Mouse (Mus musculus): ENCODE measurements around the gene Ing3. TPM values are rescaled to one million over a fixed set of nuclear protein-coding genes. Genes with fewer than 3 reads are reported as not detected.

The Ing3 gene
- polyA plus RNA-seq, 1 experiment: 8.7 TPM

GRCm38 (mm10) chr6:21991151-21991550, 41.8 kb downstream of the Ing3 start:
- DNase-seq (ENCODE audit: low read depth): no peak

- no peak for DNase-seq (ENCODE audit: low read depth)
Observed at GRCm38 (mm10) chr6:21993070-21993469, 43.7 kb downstream of the Ing3 start.

- DNase-seq (ENCODE audit: low read depth): no peak
Observed at GRCm38 (mm10) chr6:21998131-21998530, 48.8 kb downstream of the Ing3 start.

GRCm38 (mm10) chr6:21999025-21999424, 49.7 kb downstream of the Ing3 start:
- no peak for DNase-seq (ENCODE audit: low read depth)

- DNase-seq (ENCODE audit: low read depth): no peak
Observed at GRCm38 (mm10) chr6:22000086-22000485, 50.7 kb downstream of the Ing3 start.

- DNase-seq (ENCODE audit: low read depth): no peak
Observed at GRCm38 (mm10) chr6:22000881-22001280, 51.5 kb downstream of the Ing3 start.

GRCm38 (mm10) chr6:22001284-22001916, 52.0 kb downstream of the Ing3 start:
- no peak for DNase-seq (ENCODE audit: low read depth)

GRCm38 (mm10) chr6:22002521-22003199, 53.3 kb downstream of the Ing3 start:
- DNase-seq (ENCODE audit: low read depth): no peak

GRCm38 (mm10) chr6:22003200-22003587, 53.8 kb downstream of the Ing3 start:
- no peak for DNase-seq (ENCODE audit: low read depth)

GRCm38 (mm10) chr6:22003959-22004543, 54.7 kb downstream of the Ing3 start:
- DNase-seq (ENCODE audit: low read depth): no peak

- DNase-seq (ENCODE audit: low read depth): no peak
Observed at GRCm38 (mm10) chr6:22008346-22008745, 59.0 kb downstream of the Ing3 start.

GRCm38 (mm10) chr6:22010258-22010657, 60.9 kb downstream of the Ing3 start:
- no peak for DNase-seq (ENCODE audit: low read depth)

- no peak for DNase-seq (ENCODE audit: low read depth)
Observed at GRCm38 (mm10) chr6:22010761-22011281, 61.5 kb downstream of the Ing3 start.

GRCm38 (mm10) chr6:22011546-22011945, 62.2 kb downstream of the Ing3 start:
- no peak for DNase-seq (ENCODE audit: low read depth)

GRCm38 (mm10) chr6:22012099-22012498, 62.7 kb downstream of the Ing3 start:
- no peak for DNase-seq (ENCODE audit: low read depth)

- no peak for DNase-seq (ENCODE audit: low read depth)
Observed at GRCm38 (mm10) chr6:22012501-22012900, 63.1 kb downstream of the Ing3 start.

- no peak for DNase-seq (ENCODE audit: low read depth)
Observed at GRCm38 (mm10) chr6:22013394-22013793, 64.0 kb downstream of the Ing3 start.

GRCm38 (mm10) chr6:22014291-22014911, 65.0 kb downstream of the Ing3 start:
- no peak for DNase-seq (ENCODE audit: low read depth)

GRCm38 (mm10) chr6:22017631-22018030, 68.3 kb downstream of the Ing3 start:
- no peak for DNase-seq (ENCODE audit: low read depth)

- no peak for DNase-seq (ENCODE audit: low read depth)
Observed at GRCm38 (mm10) chr6:22018768-22019445, 69.5 kb downstream of the Ing3 start.

GRCm38 (mm10) chr6:22019637-22020036, 70.3 kb downstream of the Ing3 start:
- no peak for DNase-seq (ENCODE audit: low read depth)

GRCm38 (mm10) chr6:22020696-22021095, 71.3 kb downstream of the Ing3 start:
- DNase-seq (ENCODE audit: low read depth): no peak

Data from gonadal fat pad, adult 2 months (tissue).